Mouse (Mus musculus) MEL (cell line): ENCODE data around the gene Cdh23.

Source experiments
- CTCF ChIP-seq, 3 experiments: IDR thresholded peaks in 2 of 3; conservative IDR thresholded peaks in 1 of 3; 2 replicates each; pipeline ENCODE4 v1.5.1; 2011 to 2012; ENCODE audit warnings: low read length in 3 of 3, low read depth in 2 of 3, mild to moderate bottlenecking in 2 of 3, improper control_type of control experiment in 1 of 3, inconsistent platforms in 1 of 3, mixed read lengths in 1 of 3, moderate library complexity in 1 of 3; ENCODE audit not compliant: control insufficient read depth in 1 of 3, insufficient read depth in 1 of 3, poor library complexity in 1 of 3, severe bottlenecking in 1 of 3
- MAFK ChIP-seq: IDR thresholded peaks from 2 replicates; pipeline ENCODE4 v1.6.1; 2011; ENCODE audit warnings: low read depth, mild to moderate bottlenecking, low read length, improper control_type of control experiment, borderline replicate concordance
- MAX ChIP-seq: IDR thresholded peaks from 2 replicates; pipeline ENCODE4 v1.6.1; 2011; ENCODE audit warnings: low read length, improper control_type of control experiment
- MAZ ChIP-seq: IDR thresholded peaks from 2 replicates; pipeline ENCODE4 v1.6.1; 2012; ENCODE audit warnings: low read depth, mild to moderate bottlenecking, inconsistent platforms, low read length, improper control_type of control experiment
- RCOR1 ChIP-seq: IDR thresholded peaks from 2 replicates; pipeline ENCODE4 v1.6.1; 2012; ENCODE audit warnings: low read depth, mild to moderate bottlenecking, inconsistent platforms, low read length, improper control_type of control experiment
- TAL1 ChIP-seq: IDR thresholded peaks from 2 replicates; pipeline ENCODE4 v1.6.1; 2012; ENCODE audit warnings: mild to moderate bottlenecking, inconsistent platforms, low read length, moderate library complexity, mixed read lengths
- TCF12 ChIP-seq: IDR thresholded peaks from 2 replicates; pipeline ENCODE4 v1.6.1; 2014; ENCODE audit warnings: low read depth, mild to moderate bottlenecking, inconsistent platforms, low read length, improper control_type of control experiment, moderate library complexity

GRCm38 (mm10) chr10:60580666-60581065 lies 115.6 kb downstream of the Cdh23 start:
- TF ChIP-seq MAZ = no peak
- no peak for TF ChIP-seq CTCF (IDR thresholded peaks at IDR 0.05 in 2 of 3, conservative IDR thresholded peaks at IDR 0.05 in 1 of 3; ENCODE audit: control insufficient read depth in 1 of 3, insufficient read depth in 1 of 3, low read depth in 2 of 3, low read length in 3 of 3, poor library complexity in 1 of 3, severe bottlenecking in 1 of 3)
- TF ChIP-seq TAL1 = no peak
- no peak for TF ChIP-seq TCF12
- no peak for TF ChIP-seq RCOR1
- no peak for TF ChIP-seq MAX
- TF ChIP-seq MAFK = no peak
